Mouse (Mus musculus) lung, adult 2 months (tissue): ENCODE results near the gene Tmem108. TPM values are rescaled to one million over a fixed set of nuclear protein-coding genes. Genes with fewer than 3 reads are reported as not detected.
"Not testable (repeated sequence)": the region's sequence is repeated elsewhere in the genome, so short reads cannot be mapped to it uniquely, and the experiment has no call there.

Experiments
- DNase-seq: peaks from one replicate; pipeline ENCODE4 v3.0.0; 2022
- H3K4me1 ChIP-seq: fragments of 200-500 bp; 2 replicates; pipeline ENCODE4 v1.6.1; 2011; ENCODE audit warnings: low read length; ENCODE audit not compliant: control insufficient read depth, insufficient read depth
- H3K4me3 ChIP-seq: fragments of 200-500 bp; replicated peaks from 2 replicates; pipeline ENCODE3; 2011; ENCODE audit warnings: low read depth, mild to moderate bottlenecking, control low read depth, low read length; ENCODE audit errors: extremely low read depth
- CTCF ChIP-seq: fragments of 200-500 bp; IDR thresholded peaks from 2 replicates; pipeline ENCODE4 v1.5.1; 2011; ENCODE audit warnings: mild to moderate bottlenecking, low read length, control low read depth; ENCODE audit not compliant: insufficient read depth
- POLR2A ChIP-seq: fragments of 200-500 bp; IDR thresholded peaks from 2 replicates; pipeline ENCODE4 v1.6.1; 2011; ENCODE audit warnings: low read depth, mild to moderate bottlenecking, control low read depth, low read length, borderline replicate concordance; ENCODE audit errors: extremely low read depth
- WGBS: fragments of 180-500 bp; shearing (Covaris S2); methylation state at CpG from one replicate; pipeline ENCODE4 v1.1.7; 2018; 5-methylcytosine and 5-hydroxymethylcytosine counted together
- polyA plus RNA-seq: library from polyadenylated mRNA; depleted of rRNA; stranded (reverse); fragments of >200 nt; gene quantifications from 2 replicates; pipeline ENCODE4 v1.2.3, GENCODE M21; 2012

The Tmem108 gene
- polyA plus RNA-seq, 1 experiment: 9.1 TPM

DNA sequence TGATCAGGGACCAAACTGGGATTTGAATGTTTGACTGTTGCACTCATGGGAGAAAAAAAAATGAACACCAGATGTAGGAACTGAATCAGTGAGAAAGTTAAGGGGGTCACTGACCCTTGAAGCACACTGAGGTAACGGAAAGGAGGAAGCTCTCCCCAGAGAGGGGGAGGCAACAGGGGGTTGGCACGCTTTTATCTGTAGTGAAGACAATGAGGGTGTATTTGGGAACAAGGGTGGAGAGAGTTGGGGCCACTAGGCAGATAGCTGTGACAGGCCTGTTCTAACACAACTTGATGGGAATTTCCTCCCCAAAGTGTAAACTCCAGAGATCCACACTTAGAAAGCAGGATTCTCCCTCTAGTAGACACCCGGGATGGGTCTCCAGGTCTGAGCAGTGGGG lies 71.2 kb downstream of the Tmem108 start:
- TF ChIP-seq CTCF (no peak), POLR2A (no peak)
- Histone ChIP-seq H3K4me3 (no peak overlapping the region), H3K4me1 (no peaks in the 10 kb centered on the region)
- WGBS: 53% methylated on average over 3 of the region's 3 CpGs
- no peak for DNase-seq

DNA sequence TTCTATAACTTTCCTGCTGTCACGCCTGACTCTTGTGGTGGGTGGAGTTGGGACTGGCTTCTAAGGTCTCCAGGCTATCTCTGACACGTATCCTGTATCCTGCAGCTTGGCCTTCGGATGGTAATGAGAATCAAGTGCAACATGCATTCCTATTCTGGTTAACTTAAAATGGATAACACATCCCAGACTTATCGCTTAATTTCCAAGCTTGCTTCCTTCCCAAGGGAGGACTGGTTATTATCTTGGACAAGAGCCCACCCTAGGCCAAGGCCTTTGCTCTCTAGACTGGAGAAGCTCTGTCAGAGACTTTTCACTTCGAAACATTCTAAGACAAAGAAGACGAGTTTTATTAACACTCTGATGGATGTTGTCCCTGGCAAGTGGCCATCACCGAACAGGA lies 71.9 kb downstream of the Tmem108 start:
- TF ChIP-seq POLR2A (no peak), CTCF (no peak)
- H3K4me1 ChIP-seq: no peaks in the 10 kb centered on the region
- H3K4me3 ChIP-seq: no peak overlapping the region
- DNase-seq: no peak
- WGBS: 53% methylated on average over 7 of the region's 7 CpGs

DNA sequence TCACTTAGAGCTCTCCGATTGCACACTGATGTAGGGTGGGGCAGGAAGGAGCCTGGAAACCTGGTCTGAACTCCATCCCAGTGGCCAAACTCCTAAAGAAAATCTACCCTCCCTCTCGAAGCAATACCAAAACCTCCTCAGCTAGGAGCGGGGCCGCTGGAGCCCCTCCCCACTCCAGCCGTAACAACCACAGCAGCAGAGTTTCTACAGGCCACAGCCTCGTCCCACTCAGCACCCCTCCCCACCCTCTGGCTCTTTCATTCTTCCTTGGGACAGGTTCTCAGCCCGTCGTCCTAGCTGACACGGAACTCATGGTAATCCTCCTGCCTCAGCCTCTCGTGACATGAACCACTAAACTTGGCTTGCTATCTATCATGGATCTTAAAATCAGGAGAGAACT lies 72.6 kb downstream of the Tmem108 start:
- no peak overlapping the region for H3K4me3 ChIP-seq
- 77% methylated on average over 10 of the region's 10 CpGs for WGBS
- no peak for TF ChIP-seq CTCF
- no peak for TF ChIP-seq POLR2A
- DNase-seq: no peak
- H3K4me1 ChIP-seq: no peaks in the 10 kb centered on the region

- DNase-seq: no peak
- no peak overlapping the region for H3K4me3 ChIP-seq
- no peaks in the 10 kb centered on the region for H3K4me1 ChIP-seq
- WGBS: 67% methylated on average over 6 of the region's 6 CpGs
- TF ChIP-seq CTCF (no peak), POLR2A (no peak)
Measured at GRCm38 (mm10) chr9:103687130-103687529, 74.5 kb downstream of the Tmem108 start.

- WGBS: 63% methylated on average over 4 of the region's 4 CpGs
- no peaks in the 10 kb centered on the region for H3K4me1 ChIP-seq
- TF ChIP-seq CTCF (no peak), POLR2A (no peak)
- DNase-seq: no peak
- H3K4me3 ChIP-seq: no peak overlapping the region
Measured at GRCm38 (mm10) chr9:103681741-103682330, 79.8 kb downstream of the Tmem108 start.

- 40% methylated on average over 2 of the region's 2 CpGs for WGBS
- no peak for DNase-seq
- Histone ChIP-seq H3K4me1 (no peaks in the 10 kb centered on the region), H3K4me3 (no peak overlapping the region)
- TF ChIP-seq POLR2A: no peak
- TF ChIP-seq CTCF: no peak
Measured at GRCm38 (mm10) chr9:103679234-103679633, 82.4 kb downstream of the Tmem108 start.

DNA sequence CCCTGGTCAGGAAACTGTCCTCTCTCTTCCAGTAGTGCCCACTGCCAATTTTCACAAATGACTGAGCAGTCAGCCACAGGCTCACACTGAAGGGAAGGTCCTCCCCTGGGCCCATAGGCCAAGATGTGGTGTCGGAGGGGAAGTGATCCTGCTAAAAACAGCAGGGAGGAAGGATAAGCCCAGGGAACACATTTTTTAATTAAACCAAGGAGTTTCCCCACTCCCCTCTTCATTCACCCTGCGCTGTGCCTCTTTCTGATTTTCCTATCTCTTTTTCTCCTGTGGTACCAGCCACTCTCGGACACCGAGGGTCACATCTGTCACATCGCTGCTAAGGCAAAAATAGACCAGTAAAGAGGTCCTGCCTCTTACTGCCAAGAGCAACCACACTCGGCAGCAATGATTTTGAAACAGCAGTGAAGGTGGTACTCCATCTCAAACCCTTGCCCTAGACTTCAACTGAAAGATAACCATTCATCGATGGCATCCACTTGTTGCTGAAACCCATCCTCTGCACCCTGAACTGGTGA lies 83.0 kb downstream of the Tmem108 start:
- TF ChIP-seq CTCF (no peak), POLR2A (no peak)
- H3K4me3 ChIP-seq: no peak overlapping the region
- 59% methylated on average over 7 of the region's 7 CpGs for WGBS
- DNase-seq: no peak
- H3K4me1 ChIP-seq: no peaks in the 10 kb centered on the region

DNA sequence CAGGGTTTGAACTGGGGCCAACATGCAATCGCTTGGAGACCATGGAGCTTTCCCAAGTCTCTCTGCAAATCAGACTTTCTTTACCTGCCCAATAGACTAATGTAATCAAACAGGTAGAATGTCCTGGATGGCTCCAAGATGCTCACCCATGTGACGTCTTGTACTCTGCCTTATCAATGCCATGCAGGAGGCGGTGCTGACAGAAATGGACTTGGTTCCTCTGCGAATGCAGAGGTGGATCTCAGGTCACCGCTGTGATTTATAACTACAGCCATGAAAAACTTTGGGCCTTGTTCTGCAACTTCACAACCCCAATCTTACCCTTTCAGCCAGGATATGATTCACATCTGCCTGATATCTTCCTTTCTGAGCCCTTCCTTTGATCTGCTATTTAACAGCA lies 83.8 kb downstream of the Tmem108 start:
- Histone ChIP-seq H3K4me3 (no peak overlapping the region), H3K4me1 (no peaks in the 10 kb centered on the region)
- DNase-seq: no peak
- 77% methylated on average over 5 of the region's 5 CpGs for WGBS
- TF ChIP-seq CTCF: no peak
- no peak for TF ChIP-seq POLR2A

GRCm38 (mm10) chr9:103675721-103676480 lies 85.7 kb downstream of the Tmem108 start:
- WGBS: 66% methylated on average over 13 of the region's 13 CpGs
- DNase-seq: no peak
- H3K4me1 ChIP-seq: no peaks in the 10 kb centered on the region
- TF ChIP-seq CTCF: no peak
- TF ChIP-seq POLR2A: no peak
- H3K4me3 ChIP-seq: no peak overlapping the region

DNA sequence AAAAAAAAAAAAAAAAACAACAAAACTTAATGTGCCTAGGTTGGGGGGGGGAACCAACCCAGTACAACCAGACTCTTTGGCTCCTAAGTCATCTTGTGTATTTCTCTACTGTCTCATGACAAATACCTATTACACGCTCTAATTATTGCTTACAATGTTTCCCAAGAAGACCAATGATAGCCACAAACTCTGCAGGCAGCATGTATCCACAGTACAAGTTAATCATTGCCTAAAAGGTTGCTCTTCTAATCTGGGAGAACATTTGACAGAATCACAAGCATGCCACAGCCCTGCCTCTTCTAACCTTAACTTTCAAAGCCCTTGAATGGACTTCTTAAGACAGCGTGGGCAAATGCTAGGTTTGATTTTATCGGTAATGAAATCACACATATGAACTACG lies 88.8 kb downstream of the Tmem108 start:
- TF ChIP-seq CTCF (no peak), POLR2A (no peak)
- Histone ChIP-seq H3K4me3 (no peak overlapping the region), H3K4me1 (no peaks in the 10 kb centered on the region)
- no peak for DNase-seq
- 85% methylated on average over 4 of the region's 4 CpGs for WGBS

GRCm38 (mm10) chr9:103670592-103671113 lies 91.0 kb downstream of the Tmem108 start:
- DNase-seq, H3K4me3 ChIP-seq, H3K4me1 ChIP-seq: not testable (repeated sequence)
- WGBS: 94% methylated on average over 8 of the region's 8 CpGs
